Mouse (Mus musculus) CD4-positive helper T cell, adult 2 months (primary cell): ENCODE measurements around the gene Islr.
"Not testable (repeated sequence)": the region's sequence is repeated elsewhere in the genome, so short reads cannot be mapped to it uniquely, and the experiment has no call there.

Experiments used
- DNase-seq: peaks from one replicate; pipeline ENCODE4 v3.0.0-alpha.2; 2012; ENCODE audit warnings: low read depth, missing footprints, low spot score

The Islr gene

DNA sequence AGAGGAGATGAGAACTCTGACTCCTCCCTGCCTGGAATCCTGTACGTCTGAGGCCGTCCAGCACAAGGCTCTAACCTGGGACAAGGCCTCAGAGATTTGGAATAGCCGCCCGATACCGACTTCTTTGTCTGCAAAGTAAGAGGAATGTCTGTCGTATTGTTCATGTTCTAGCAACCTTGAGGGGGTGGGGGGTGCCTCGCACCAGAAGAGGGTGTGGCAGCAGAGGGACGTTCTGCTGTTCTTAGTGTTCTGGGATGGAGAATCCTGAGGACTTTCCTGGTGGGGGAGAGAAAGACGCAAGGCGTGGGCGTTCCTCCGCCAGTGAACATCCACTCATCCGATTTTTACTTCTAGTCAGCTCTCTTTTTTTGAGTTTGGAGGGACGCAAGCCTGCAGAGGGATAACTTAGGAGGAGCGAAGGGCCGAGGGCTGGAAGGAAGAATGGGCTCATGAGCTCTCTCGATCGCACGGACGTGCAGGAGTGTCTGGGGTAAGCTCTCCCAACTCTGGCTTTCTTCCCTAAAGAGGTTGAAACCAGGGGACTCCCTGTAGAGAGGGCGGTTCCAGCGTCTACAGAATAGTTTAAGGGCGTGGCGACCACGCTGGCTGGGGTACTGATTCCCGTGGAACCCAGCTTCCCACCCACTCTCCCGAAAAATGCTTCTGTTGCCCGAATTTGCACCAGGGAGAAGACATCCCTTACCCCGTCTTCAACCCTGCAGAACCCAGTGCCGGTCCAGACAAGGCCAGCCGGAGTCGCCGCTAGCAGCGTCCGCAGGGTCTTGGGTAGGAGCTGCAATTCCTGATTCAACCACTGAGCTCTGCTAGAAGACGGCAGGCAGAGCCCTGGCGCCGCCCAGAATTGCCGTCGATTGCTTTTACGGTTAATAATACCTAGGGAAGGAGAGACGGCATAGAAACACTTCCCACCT is at the start of gene Islr, which contains the start of gene Islr2:
TSS of gene Islr (minus strand) at position 791 of the 932 bp plus-strand sequence.
TSS of gene Islr2 (minus strand) at position 804 of the 932 bp plus-strand sequence.
- DNase-seq, result peak; percentile 77

DNA sequence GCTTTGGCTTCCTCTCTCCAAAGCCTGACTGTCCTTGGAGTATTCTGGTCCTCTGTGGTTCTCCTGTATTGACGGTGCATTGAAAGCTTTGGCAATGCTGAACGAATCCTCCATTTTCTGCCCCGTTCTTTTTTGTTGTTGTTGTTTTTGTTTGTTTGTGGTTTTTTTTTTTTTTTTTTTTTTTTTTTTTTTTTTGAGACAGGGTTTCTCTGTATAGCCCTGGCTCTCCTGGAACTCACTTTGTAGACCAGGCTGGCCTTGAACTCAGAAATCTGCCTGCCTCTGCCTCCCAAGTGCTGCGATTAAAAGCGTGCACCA is 49.7 kb upstream of the Islr start:
- not testable (repeated sequence) for DNase-seq

DNA sequence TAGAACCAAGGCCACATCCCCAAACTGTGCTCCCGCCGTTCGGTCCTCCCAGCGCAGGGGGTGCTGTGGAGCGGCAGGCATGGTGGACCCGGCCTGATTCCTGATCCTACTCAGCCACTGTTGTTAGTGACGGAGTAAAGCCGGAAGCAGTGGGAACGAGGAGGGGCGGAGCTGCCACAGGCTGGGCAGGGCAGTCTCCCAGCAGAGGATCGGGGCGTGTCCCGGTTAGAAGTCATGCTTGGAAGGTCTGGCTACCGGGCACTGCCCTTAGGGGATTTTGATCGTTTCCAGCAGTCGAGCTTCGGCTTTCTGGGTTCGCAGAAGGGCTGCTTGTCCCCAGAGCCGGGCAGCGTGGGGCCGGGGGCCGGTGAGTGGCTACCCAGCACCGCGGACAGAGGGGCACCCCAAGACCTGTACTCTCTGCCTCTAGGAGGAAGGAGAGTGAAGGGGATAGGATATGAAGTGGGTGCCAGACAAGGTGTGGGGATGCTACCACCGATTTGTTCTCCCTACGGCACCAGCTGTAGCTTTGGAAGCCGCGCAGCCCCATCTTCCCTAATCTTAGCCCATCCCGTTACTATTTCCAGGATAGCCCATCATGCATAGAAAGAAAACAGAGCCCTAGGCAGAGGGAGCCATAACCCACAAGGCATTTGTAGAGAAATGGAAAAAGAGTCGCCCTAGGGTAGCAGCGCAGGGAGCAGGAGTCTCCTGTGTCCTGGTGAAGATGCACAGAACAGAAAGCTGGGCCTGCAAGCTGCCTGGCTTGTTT is 49.1 kb upstream of the Islr start, which contains the start of gene Stoml1:
TSS of gene Stoml1 (plus strand) at position 132 of the 772 bp plus-strand sequence.
- peak; percentile 96 for DNase-seq

DNA sequence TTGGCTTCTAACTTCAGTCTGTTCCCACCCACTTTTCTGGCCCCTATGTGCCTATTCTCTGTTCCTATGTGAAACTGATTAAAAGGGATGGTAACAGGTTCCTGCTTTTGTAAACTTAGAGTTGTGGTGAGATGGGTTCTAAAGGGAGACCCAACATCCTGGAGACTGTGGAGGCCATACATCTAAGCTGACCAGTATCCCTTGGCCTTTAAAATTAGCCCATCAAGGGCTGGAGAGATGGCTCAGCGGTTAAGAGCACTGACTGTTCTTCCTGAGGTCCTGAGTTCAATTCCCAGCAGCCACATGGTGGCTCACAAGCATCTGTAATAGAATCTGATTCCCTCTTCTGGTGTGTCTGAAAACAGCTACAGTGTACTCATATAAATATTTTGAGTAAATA is 46.6 kb upstream of the Islr start:
- DNase-seq, result not testable (repeated sequence)

DNA sequence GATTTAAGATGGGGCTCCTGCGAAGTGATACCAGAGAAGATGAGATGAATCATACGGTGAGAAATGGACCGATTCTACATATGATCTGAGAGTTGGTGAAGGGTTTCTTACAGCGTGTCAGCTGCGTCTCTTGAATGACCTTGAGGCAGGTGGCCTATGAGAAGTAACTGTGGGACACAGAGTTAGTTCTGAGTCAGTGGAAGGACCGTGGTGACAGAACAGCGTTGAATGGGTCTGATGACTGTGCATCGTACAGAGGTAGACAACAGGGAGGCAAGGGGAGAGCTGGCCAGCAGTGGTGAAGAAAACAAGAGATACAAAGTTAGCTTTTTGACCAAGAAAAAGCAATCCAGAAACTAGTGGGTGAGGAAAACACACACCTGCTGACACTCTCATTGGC is 46.2 kb upstream of the Islr start:
- DNase-seq, result no peak

DNA sequence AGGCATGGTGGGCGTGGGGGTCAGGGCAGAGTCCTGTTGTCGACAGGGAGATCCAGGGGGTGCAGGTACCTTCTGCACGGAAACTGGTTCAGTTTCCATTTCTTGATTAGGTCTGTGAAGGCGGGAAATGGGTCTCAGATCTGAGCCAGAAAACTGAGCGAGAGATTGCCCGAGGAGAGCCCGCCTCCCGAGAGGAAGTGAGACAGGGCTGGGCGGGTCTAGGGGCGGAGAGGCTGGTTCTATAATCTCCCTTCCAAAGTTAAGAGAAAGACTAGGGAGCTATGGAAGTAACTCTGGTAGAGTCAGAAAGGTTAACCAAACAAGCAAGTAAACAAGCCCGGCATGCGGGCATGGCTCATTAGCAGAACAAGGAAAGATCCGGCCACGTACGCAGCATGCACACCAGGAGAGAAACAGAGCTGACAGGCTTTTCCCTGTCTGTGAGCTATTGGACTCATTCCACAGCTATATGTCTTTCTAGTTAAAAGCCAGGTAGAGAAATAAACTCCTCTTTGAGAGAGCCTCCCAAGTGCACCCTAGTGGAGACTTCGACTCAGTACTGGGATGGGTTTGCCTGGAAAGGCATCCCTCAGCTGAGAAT is 45.6 kb upstream of the Islr start, which contains the start of gene Pml:
TSS of gene Pml (minus strand) at position 195 of the 601 bp plus-strand sequence.
- DNase-seq, result peak; percentile 79

DNA sequence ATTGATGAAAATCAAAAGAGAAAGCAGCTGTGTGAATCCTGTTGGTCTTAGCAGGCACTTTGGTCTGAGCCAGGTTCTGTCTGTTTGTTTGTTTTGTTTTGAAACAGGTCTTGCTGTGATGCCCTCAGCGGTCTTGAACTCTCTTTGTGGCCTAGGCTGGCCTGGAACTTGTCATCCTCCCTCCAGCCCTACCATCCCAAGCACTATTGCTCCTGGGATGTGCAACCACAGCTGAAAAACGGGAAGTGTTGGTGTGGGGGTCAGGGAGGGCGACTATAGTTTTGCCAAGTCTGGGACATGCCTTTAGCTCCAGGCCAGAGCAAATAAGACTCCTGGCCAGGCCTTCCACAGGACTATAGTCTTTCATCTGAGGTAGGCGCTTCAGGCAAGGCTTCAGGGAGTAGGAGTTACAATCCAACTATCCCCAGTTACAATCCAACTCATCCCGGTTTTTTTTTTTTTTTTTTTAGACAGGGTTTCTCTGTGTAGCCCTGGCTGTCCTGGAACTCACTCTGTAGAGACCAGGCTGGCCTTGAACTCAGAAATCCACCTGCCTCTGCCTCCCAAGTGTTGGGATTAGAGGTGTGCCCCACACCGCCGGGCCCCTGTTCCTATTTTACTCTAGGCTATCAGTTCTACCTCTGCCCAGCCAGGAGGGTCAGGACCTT is 44.8 kb upstream of the Islr start:
- no peak for DNase-seq

DNA sequence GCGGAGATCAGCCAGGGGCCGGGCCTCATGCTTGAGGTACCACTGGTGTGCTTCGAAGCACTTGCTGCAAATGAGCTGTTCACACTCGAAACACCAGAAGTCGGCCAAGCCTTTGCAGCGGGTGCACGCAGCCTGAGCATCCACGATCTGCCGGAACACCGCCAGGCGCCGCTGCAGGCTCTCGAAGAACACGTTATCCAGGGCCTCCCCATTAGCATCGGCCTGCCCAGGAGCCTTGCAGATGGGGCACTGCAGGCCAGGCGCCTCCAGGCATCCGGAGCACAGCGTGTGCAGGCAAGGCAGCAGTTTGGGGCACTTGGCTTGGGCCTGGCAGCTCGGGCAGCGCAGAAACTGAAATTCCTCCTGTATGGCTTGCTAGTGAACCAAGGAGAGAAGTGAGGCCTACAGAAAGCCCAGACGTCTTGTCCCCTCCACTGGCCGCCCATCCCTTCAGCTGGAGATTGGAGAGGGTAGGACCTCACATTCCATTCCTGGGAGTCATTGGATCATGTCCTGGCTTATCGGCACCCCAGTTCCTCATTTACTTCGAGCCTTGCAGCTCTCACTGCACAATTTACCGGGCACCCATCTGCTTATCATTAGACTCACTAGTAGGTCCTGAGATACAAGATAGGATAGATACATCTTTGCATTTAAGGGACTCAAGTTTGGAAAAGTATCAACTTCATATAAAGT is 43.1 kb upstream of the Islr start:
- DNase-seq, result peak; percentile 85

DNA sequence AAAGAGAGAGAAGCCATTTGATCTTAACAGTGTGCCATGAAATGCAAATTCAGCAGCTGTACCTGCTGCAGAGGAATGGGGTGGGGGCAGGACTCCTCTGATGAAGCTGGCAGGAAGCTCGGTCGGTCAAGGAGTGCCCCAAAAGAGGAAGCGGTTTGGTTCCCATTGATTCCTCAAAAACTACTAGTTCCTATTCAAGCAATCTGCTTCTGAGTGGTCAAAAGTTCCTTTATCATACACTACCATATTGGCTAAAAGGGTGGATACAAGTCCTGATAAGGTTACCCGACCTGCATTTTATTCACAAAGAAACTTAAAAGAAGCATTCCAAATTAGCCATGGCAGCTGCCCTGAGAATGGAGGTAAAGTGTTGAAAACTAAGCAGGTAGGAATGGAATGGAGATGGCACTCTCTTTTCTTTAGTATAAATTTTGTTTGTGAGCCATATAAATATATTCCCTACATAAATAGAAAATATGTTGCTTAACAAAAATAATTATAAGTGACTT is 42.0 kb upstream of the Islr start:
- no peak for DNase-seq

DNA sequence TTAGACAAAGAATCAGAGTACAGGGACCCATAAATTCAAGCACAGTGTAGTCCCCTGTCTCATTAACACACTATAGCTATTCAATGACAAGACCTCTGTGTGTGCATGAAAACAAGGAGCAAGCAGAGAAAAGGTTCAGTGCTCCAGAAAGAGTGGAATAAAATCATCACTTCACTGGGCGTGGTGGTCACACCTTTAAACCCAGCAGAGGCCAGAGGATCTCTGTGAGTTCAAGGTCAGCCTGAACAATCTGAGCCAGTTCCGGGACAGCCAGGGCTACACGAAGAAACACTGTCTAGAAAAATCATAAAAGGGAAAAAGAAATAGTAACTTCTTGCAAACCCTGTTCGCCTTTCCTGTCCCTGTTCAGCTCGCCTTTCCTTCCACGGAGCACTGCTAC is 39.6 kb upstream of the Islr start:
- no peak for DNase-seq

DNA sequence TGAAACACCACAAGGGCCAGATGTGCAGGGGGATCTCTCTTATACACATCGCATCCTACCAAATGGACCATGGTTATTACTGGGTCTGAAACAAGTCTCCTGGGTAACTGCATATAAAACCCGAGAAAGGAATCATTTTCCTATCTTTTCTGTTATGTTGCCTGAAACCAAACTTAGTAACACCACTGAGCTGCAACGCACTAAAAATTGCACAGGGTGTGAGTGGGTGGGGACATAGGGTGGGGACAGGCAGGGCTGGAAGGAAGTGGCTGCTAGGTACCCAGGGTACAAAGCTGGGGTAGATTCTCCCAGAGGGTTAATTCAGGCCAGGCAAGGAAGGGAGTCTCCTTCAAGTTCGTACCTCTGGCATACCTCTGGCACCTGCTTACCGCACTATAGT is 38.6 kb upstream of the Islr start:
- no peak for DNase-seq

DNA sequence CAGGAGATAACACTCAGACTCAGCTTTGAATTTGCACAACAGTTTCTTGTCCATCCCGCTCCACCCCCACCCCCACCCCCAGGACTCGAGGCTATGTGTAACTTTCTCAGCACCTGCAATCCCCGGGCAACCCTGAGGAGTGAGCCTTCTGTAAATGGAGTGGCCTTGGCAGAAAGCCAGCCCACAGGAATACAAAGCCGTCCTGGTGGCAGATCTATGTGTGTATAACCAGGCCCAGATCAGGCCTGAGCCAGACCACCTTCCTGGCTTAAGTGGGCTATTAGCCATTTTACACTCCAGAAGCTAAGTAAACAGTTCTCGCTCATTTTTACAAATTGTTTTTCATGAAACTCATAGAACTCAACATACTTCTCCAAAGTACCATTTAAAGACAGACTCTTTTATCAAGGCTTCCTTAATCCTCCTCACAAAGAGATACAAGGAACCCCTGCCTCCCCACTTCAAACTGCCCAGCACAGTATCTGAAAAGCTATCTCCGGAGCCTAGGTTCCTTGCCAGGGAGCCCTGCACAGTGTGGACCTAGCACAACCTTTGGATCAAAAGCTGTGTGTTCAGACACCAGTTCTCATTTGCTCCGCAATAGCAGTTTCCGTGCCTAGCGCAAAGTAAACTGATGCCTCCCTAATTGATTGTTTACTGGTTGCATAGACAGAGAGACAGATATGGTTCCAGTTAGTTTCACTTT is 37.8 kb upstream of the Islr start:
- no peak for DNase-seq

DNA sequence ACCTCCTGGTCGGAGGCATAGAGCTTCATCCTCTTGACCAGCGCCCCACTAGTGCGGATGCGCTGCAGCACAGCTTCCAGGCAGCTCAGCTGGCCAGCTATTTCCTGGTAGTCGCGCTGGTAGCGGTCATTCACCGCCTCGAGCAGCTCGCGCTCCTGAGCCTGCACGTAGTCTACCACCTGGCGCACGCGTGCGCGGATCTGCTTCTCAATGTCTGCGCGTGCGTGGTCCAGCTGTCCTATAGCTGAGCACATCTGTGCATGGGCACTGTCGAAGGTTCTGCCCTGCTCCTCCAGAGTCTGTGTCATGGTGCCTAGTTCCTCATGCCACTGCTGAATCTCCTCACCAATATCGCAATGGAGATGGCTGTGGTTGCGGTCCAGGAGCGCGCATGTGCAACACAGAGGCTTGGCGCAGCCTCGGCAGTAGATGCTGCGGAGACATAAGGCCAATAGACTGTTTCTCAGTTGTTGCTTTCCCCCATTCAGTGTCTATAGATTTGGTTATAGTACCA is 30.5 kb upstream of the Islr start:
- no peak for DNase-seq

DNA sequence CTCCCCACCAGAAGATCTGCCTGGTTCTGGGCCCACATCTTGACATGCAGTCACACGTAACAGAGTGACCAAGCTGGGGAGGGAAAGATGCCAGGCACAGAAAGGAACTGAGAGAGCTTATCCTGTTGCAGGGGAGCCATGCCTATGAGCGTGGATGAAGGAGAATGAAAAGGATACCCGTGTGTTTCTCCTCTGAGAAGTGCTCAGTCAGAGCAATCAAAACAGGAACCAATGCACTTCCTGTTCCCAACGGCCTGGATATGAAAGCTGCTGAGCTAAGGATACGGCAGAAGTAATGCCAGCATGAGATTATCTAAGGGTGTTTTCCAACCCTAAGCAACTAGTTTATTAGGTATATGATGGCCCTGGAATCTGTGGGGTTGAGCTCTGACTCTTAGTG is 28.3 kb upstream of the Islr start:
- DNase-seq, result no peak

DNA sequence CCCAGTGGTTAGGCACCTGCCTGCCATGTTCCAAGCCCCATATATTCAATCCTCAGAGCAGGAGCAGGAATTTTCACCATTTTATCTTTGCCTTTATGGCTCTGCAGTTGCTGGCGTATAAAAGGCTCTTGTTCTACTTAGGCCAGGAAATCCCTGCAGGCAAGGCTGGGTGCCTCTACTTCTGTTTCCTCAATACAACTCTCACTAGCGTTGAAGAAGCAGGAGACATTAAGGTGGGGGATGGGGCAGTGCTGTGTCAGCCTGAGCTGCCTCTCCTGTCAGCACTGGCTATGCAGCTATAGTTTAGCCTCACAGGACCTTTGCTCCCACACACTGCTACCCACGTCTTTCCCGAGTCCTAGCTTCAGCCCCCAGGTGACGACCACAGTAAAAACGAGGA is 27.6 kb upstream of the Islr start:
- DNase-seq, result no peak

DNA sequence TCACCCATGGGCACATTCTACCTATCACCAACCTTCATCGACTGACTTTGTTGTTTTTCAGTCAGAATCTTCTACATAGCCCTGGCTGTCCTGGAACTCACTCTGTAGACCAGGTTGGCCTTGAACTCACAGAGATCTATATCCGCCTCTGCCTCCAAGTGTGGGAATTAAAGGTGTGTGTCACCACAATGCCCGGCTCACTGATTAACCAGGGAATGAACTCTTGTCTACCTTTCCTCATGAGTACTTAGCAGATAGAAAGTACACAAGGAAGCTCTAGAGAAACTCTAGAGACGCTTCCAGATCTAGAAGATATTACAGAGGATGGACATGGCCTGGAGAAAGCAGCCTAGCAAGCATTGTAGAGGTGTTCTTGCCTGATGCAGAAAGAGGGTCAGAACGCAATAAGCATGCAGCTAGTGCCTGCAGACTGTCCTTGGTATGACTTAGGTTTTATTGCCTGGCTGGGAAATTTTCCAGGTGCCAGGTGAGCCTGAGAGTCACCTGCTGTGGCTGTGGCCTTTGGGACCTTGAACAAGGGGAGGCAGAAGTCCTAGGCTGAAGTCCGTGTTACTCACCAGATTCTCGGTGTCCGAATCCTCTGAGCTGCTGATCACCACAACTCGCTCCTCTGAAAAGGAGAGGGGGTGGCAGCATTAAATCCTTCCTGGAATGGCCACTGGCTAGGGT is 24.8 kb upstream of the Islr start:
- no peak for DNase-seq

DNA sequence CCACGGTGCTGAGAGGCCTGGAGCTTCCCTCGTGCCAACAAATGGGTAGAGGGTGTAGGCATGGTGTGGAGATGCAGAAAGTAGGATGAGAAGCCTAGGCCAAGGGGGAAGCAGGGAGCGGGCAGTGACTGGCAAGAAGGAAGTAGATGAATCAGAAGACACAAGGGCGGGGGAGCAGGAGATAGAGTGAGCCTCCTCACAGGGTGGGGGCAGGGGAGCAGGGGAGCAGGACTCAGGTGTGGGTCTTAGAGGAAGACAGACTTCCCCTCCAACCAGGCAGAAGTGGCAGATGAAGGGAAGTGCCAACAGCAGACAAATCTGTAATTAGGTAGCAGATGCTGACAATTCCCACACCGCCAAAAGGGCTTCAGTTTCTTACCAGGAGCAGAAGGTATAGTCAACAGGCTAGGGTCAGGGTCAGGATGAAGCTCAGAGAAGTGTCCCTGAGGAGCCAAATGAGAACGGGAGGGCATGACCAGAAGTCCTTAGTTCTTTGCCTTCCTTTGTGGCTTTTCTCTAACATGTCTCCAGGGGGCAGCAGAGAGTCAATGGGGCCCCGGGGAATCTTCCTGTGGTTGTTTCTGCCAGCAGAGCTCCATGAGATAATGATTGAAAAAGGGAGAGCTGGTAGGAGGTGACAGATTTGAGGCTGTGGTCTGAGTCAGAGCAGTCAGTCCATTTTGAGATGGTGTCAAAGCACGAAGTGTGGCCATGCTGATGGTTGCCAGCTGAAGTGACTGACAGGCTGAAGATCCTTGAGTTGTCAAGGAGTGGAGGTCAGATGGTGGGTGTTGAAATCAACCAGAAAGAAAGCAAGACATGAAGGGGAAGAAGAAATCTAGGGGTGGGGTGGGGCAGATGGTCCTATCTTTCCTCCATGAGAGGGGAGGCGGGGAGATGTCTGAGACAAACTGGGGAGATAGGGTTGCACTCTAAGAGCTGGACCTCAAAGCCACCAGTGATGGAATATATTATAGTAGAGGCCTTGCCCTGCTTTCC is 22.1 kb upstream of the Islr start:
- peak; percentile 62 for DNase-seq

DNA sequence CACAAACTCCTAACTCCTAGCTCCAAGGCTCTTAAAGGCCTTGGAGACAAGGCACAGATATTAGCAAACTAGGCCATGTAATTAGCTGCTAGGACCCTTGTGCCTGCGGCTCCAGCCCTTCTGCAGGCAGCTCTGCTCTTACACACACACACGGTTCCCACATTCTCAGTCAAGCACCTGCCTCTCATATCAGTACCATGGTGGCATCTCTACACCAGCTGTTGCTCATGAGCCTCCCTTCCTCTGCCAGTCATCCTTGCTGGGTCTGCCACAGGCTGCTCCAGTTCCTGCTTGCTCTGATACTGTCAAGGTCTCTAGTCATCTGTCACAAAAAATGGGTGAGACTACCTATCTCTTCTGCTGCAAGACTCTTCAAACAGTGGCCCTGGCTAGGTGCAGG is 20.2 kb upstream of the Islr start:
- no peak for DNase-seq
